Mouse (Mus musculus): ENCODE data around the gene Phf11c. TPM values are rescaled to one million over a fixed set of nuclear protein-coding genes. Genes with fewer than 3 reads are reported as not detected.

The Phf11c gene
- polyA plus RNA-seq (2021; fragmentation: Nextera tagmentation), result 0.14 and 0.18 TPM in 2 replicates
- long read RNA-seq, experiment 1, result 0 reads
- long read RNA-seq, experiment 2, result 0 reads

GRCm38 (mm10) chr14:59395281-59395680 lies at the start of gene Phf11c:
Gene Phf11c, minus strand, starts transcription at chr14:59395381.

GRCm38 (mm10) chr14:59440558-59441471 lies 45.6 kb upstream of the Phf11c start, which contains the start of the genes Setdb2 and Cab39l:
Gene Setdb2, minus strand, starts transcription at chr14:59440884.
Gene Cab39l, plus strand, starts transcription at chr14:59440972.

GRCm38 (mm10) chr14:59365244-59365644 lies 29.9 kb downstream of the Phf11c start, which contains the start of gene Phf11d:
Gene Phf11d, minus strand, starts transcription at chr14:59365470.

GRCm38 (mm10) chr14:59341189-59341588 lies 54.0 kb downstream of the Phf11c start, which contains the start of gene Phf11b:
Gene Phf11b, minus strand, starts transcription at chr14:59341351.

Other genes starting within 250 kb of the Phf11c start
- gene Gm5142, start 216.6 kb downstream of the Phf11c start, polyA plus RNA-seq (2021; fragmentation: Nextera tagmentation), result not detected in 2 replicates
- 15.2 and 15.8 TPM in 2 replicates for gene Rcbtb1, start 194.2 kb downstream of the Phf11c start, polyA plus RNA-seq (2021; fragmentation: Nextera tagmentation)
- not detected in 2 replicates for gene Gm6904, start 135.2 kb downstream of the Phf11c start, polyA plus RNA-seq (2021; fragmentation: Nextera tagmentation)
- gene Phf11a, start 97.9 kb downstream of the Phf11c start, polyA plus RNA-seq (2021; fragmentation: Nextera tagmentation), result 0.11 and 0.24 TPM in 2 replicates
- gene Phf11b, start 54.0 kb downstream of the Phf11c start, polyA plus RNA-seq (2021; fragmentation: Nextera tagmentation), result 0.50 and 0.72 TPM in 2 replicates
- 0.43 and 1.1 TPM in 2 replicates for gene Phf11d, start 29.9 kb downstream of the Phf11c start, polyA plus RNA-seq (2021; fragmentation: Nextera tagmentation)
- 4.8 and 6.5 TPM in 2 replicates for gene Setdb2, start 45.5 kb upstream of the Phf11c start, polyA plus RNA-seq (2021; fragmentation: Nextera tagmentation)
- gene Cab39l, start 45.6 kb upstream of the Phf11c start, polyA plus RNA-seq (2021; fragmentation: Nextera tagmentation), result 23.5 and 76.4 TPM in 2 replicates
- gene Cdadc1, start 202.6 kb upstream of the Phf11c start, polyA plus RNA-seq (2021; fragmentation: Nextera tagmentation), result 36.3 and 43.3 TPM in 2 replicates
- 2.1 and 2.2 TPM in 2 replicates for gene Shisa2, start 229.9 kb upstream of the Phf11c start, polyA plus RNA-seq (2021; fragmentation: Nextera tagmentation)

All from layer of hippocampus, adult 6 months (tissue).